Mouse (Mus musculus) erythroblast, embryonic 14.5 days (primary cell): ENCODE results near the gene Nmnat1.

Source experiments
- GATA1 ChIP-seq: IDR thresholded peaks from 2 replicates; pipeline ENCODE4 v1.6.1; 2012; ENCODE audit warnings: low read length, inconsistent platforms, mixed read lengths
- TAL1 ChIP-seq: IDR thresholded peaks from 3 replicates; pipeline ENCODE4 v1.6.1; 2012; ENCODE audit warnings: low read length, inconsistent platforms, mixed read lengths

GRCm38 (mm10) chr4:149526330-149526729, 41.3 kb upstream of the Nmnat1 start:
- no peak for TF ChIP-seq GATA1
- no peak for TF ChIP-seq TAL1
